Mouse (Mus musculus) heart, embryonic 13.5 days (tissue): Measurements from ENCODE around the gene Slc35g3. TPM values are rescaled to one million over a fixed set of nuclear protein-coding genes. Genes with fewer than 3 reads are reported as not detected.
"Not testable (repeated sequence)": the region's sequence is repeated elsewhere in the genome, so short reads cannot be mapped to it uniquely, and the experiment has no call there.

ENCODE experiments used
- ATAC-seq: fragments of 200-750 bp; cut with Nextera tagmentation; 2 replicates; pipeline ENCODE4 v1.8.0; 2017; ENCODE audit warnings: moderate TSS enrichment; ENCODE audit not compliant: insufficient number of reproducible peaks, low FRiP score, low TSS enrichment; ENCODE audit errors: extremely low read depth
- H3K27ac ChIP-seq: fragments of 300-500 bp; sonication (generic); replicated peaks from 2 replicates; pipeline ENCODE4 v1.5.1; 2015; ENCODE audit warnings: moderate library complexity, mild to moderate bottlenecking, inconsistent platforms
- H3K27me3 ChIP-seq: fragments of 300-500 bp; sonication (generic); replicated peaks from 2 replicates; pipeline ENCODE4 v1.6.1; 2015; ENCODE audit warnings: mild to moderate bottlenecking, inconsistent platforms
- H3K36me3 ChIP-seq: fragments of 300-500 bp; sonication (generic); 2 replicates; pipeline ENCODE4 v1.6.1; 2015; ENCODE audit warnings: mild to moderate bottlenecking, inconsistent platforms
- H3K4me1 ChIP-seq: fragments of 300-500 bp; sonication (generic); 2 replicates; pipeline ENCODE4 v1.6.1; 2015; ENCODE audit warnings: inconsistent platforms
- H3K4me2 ChIP-seq: fragments of 300-500 bp; sonication (generic); 2 replicates; pipeline ENCODE4 v1.6.1; 2015; ENCODE audit warnings: inconsistent platforms, mild to moderate bottlenecking, moderate library complexity
- H3K4me3 ChIP-seq: fragments of 300-500 bp; sonication (generic); 2 replicates; pipeline ENCODE4 v1.5.1; 2015; ENCODE audit warnings: moderate library complexity, mild to moderate bottlenecking, inconsistent platforms
- H3K9ac ChIP-seq: fragments of 300-500 bp; sonication (generic); 2 replicates; pipeline ENCODE4 v1.6.1; 2015; ENCODE audit warnings: inconsistent platforms, mild to moderate bottlenecking, moderate library complexity
- H3K9me3 ChIP-seq: fragments of 300-500 bp; sonication (generic); 2 replicates; pipeline ENCODE4 v1.6.1; 2016; ENCODE audit warnings: inconsistent platforms
- WGBS: fragments of 180-500 bp; shearing (Covaris S2); methylation state at CpG from one replicate; pipeline ENCODE4 v1.1.7; 2015; ENCODE audit warnings: mixed read lengths; 5-methylcytosine and 5-hydroxymethylcytosine counted together
- polyA plus RNA-seq: library from polyadenylated mRNA; unstranded; fragments of >200 nt; fragmentation: Nextera tagmentation; extraction: Ambion mirVana; gene quantifications from 2 replicates; pipeline ENCODE4 v1.2.1, GENCODE M21; 2015

Gene Slc35g3
- polyA plus RNA-seq, 1 experiment from 2014 or later: 0.51 TPM

DNA sequence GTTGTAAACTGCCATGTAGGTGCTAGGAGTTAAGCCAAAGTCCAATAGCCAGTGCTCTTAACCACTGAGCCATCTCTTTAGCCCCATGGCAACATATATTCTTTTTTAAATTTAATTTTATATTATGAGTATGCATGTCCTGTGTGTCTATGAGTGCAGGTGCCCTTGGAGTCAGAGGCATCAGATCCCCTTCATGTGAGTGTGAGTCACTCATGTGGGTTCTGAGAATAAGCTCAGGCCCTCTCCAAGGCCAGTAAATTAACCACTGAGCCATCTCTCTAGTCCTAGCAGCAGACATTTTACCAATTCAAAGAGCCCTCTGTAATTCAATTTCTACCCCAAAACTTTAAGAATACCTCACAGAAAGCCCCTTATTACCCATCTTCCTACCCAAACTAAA, 9.1 kb downstream of the Slc35g3 start:
- H3K36me3 ChIP-seq: peaks cover 14% of the 10 kb centered on the region
- H3K27ac ChIP-seq: 0 out of 2 replicates have a peak overlapping the region, but pooled peaks have one; percentile 2
- H3K9me3 ChIP-seq: no peaks in the 10 kb centered on the region
- peak overlapping the region; percentile 63 for H3K9ac ChIP-seq
- no peak for ATAC-seq
- H3K4me2 ChIP-seq: no peak overlapping the region
- H3K4me1 ChIP-seq: peaks cover 58% of the 10 kb centered on the region
- H3K4me3 ChIP-seq: no peak overlapping the region
- H3K27me3 ChIP-seq: no peaks in the 10 kb centered on the region

DNA sequence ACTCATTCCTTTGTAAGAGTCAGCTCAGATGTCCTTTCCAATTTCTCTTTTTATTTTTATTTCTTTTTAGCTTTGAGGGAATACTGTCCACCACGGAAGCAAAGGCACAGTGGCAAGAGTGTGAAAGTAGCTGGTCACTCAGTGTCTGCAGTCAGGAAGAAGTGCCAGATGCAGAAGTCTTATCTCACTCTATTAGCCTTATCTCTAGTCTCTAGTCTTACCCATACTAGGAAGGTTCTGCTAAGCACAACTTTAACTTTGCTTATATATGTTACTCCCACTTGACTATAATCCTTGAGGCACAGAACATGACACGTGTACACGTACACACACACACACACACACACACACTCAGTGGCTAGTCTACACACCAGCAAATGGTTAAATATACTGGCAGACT, 10.1 kb downstream of the Slc35g3 start:
- Histone ChIP-seq H3K36me3 (peaks cover 24% of the 10 kb centered on the region), H3K4me1 (peaks cover 48% of the 10 kb centered on the region), H3K27ac (peak overlapping the region; percentile 63), H3K9ac (peak overlapping the region; percentile 63), H3K27me3 (no peaks in the 10 kb centered on the region), H3K9me3 (no peaks in the 10 kb centered on the region), H3K4me2 (peak overlapping the region; percentile 13; the same call in 1 of the 2 replicates), H3K4me3 (no peak overlapping the region)
- no peak for ATAC-seq
- WGBS: 16% methylated on average over 3 of the region's 3 CpGs

DNA sequence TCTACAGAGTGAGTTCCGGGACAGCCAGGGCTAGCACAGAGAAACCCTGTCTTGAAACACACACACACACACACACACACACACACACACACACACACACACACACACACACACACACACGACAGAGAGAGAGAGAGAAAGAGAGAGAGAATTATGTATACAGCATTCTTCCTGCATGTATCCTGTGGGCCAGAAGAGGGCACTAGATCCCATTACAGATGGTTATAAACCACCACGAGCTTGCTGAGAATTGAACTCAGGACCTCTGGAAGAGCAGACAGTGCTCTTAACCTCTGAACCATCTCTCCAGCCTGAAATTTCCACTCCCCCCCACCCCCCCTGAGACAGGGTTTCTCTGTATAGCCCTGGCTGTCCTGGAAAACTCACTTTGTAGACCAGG, 30.4 kb downstream of the Slc35g3 start:
- H3K4me1 ChIP-seq, H3K4me2 ChIP-seq, H3K4me3 ChIP-seq, H3K9ac ChIP-seq, H3K27ac ChIP-seq, H3K27me3 ChIP-seq, ATAC-seq, H3K9me3 ChIP-seq: not testable (repeated sequence)
- WGBS: 78% methylated on average over 2 of the region's 3 CpGs
- H3K36me3 ChIP-seq: peaks cover 33% of the 10 kb centered on the region

DNA sequence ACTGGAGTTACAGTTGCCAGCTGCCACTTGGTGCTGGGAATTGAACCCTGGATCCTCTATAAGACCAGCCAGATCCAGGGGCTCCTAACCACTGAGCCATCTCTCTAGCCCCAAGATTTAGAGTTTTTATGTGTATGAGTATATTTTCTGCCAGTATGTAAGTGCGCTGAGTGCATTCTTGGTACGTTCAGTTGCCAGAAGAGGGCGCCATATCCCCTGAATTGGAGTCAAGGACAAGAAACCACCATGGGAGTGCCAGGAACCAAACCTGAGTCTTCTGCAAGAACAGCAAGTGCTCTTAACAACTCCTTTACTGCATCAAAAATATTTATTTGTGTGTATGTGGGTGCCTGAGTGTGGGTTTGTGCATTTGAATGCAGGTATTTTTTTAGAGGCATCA, 32.7 kb downstream of the Slc35g3 start:
- Histone ChIP-seq H3K27me3 (no peaks in the 10 kb centered on the region), H3K9ac (no peak overlapping the region), H3K36me3 (peaks cover 10% of the 10 kb centered on the region), H3K4me3 (no peak overlapping the region), H3K9me3 (no peaks in the 10 kb centered on the region), H3K4me1 (no peaks in the 10 kb centered on the region), H3K4me2 (no peak overlapping the region), H3K27ac (no peak overlapping the region)
- WGBS: 17% methylated on average over 3 of the region's 3 CpGs
- ATAC-seq: no peak

DNA sequence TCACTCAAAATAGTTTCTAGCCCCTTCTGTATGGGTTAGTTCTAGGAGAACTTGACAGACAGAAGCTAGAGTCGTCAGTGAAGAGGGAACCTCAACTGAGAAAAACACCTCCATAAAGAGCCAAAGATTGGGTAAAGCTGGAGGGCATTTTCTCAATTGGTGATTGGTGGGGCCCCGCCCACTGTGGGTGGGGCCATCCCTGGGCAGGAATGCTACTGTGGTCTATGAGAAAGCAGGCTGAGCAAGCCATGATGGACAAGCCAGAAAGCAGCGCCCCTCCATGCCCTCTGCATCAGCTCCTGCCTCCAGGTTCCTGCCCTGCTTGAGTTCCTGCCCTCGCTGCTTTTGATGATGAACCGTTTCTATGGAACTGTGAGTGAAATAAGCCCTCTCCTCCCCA, 35.8 kb downstream of the Slc35g3 start:
- 31% methylated on average over 5 of the region's 5 CpGs for WGBS
- no peak for ATAC-seq
- H3K36me3 ChIP-seq: no peaks in the 10 kb centered on the region

DNA sequence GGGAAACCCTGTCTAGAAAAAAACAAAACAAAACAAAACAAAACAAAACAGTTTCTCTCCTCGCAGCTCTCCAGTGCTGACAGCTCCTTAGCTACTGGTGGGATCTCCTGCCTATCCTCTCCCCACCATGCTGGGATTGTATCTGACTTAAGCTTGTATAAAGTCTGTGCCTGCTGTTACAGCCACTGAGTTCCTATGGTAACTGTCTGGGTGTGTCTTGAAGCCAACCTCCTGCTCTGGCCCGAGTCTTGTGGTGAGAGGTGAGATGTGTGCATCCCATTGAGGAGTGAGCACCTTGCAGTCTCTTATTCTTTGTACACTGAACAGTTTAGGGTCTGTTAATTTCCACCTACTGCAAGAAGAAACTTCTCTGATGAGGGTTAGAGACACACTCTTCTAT, 38.7 kb downstream of the Slc35g3 start:
- Histone ChIP-seq H3K9ac (no peak overlapping the region), H3K9me3 (no peaks in the 10 kb centered on the region), H3K4me3 (no peak overlapping the region), H3K36me3 (no peaks in the 10 kb centered on the region), H3K4me1 (no peaks in the 10 kb centered on the region; the same call in 1 of the 2 replicates), H3K27ac (no peak overlapping the region), H3K4me2 (no peak overlapping the region), H3K27me3 (no peaks in the 10 kb centered on the region)
- no peak for ATAC-seq
- 32% methylated on average over 2 of the region's 2 CpGs for WGBS

More for the DNA sequence above, 35.8 kb downstream of the Slc35g3 start:
- Histone ChIP-seq H3K4me2 (no peak overlapping the region), H3K27me3 (no peaks in the 10 kb centered on the region), H3K9me3 (no peaks in the 10 kb centered on the region), H3K4me3 (no peak overlapping the region), H3K27ac (no peak overlapping the region), H3K4me1 (no peaks in the 10 kb centered on the region), H3K9ac (no peak overlapping the region)

DNA sequence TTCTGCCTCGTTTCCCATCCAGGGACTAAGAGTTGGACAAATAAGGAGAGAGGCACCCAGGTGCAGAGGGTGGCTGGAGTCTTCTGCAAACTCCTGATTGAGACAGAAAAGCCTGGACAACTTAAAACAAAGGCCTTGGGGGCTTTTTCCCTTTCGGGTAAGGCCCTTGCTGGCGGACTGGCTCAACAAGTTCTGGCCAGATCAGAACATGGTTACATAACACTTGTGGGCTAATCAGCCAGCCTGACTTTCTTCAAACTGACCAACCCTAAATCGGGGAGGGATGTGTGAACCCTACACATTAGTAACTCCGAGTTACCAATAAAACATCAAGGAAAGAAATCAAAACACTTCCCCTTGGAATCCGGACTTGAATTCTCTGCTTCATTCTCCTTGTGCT, 40.9 kb downstream of the Slc35g3 start:
- no peak overlapping the region for H3K9ac ChIP-seq
- H3K4me3 ChIP-seq: no peak overlapping the region
- peaks cover 5% of the 10 kb centered on the region for H3K4me1 ChIP-seq
- no peak overlapping the region for H3K4me2 ChIP-seq
- H3K27me3 ChIP-seq: no peaks in the 10 kb centered on the region
- H3K9me3 ChIP-seq: no peaks in the 10 kb centered on the region
- no peak overlapping the region for H3K27ac ChIP-seq
- ATAC-seq: no peak
- H3K36me3 ChIP-seq: no peaks in the 10 kb centered on the region
- WGBS: 72% methylated on average over 6 of the region's 6 CpGs

DNA sequence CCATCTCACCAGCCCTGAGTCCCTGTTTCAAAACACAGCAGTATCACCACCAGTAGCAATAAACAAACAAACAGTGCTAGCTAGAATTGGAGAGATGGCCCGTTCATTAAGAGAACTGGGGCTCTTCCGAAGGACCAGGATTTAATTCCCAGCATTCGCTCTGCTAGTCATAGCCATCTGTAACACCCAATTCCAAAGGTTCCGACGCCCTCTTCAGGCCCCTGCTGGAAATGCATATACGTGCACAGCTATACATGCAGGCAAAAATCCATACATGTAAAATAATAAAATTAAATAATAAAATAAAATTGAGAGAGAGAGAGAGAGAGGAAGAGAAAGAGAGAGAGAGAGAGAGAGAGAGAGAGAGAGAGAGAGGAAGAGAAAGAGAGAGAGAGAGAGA, 42.3 kb downstream of the Slc35g3 start:
- no peak overlapping the region for H3K9ac ChIP-seq
- peaks cover 14% of the 10 kb centered on the region for H3K4me1 ChIP-seq
- no peaks in the 10 kb centered on the region for H3K27me3 ChIP-seq
- no peak overlapping the region for H3K4me3 ChIP-seq
- H3K4me2 ChIP-seq: no peak overlapping the region
- H3K36me3 ChIP-seq: no peaks in the 10 kb centered on the region
- WGBS: 67% methylated on average over 6 of the region's 6 CpGs
- 0 out of 2 replicates have a peak, but pooled peaks cover 4% of the 10 kb centered on the region for H3K9me3 ChIP-seq
- ATAC-seq: no peak
- H3K27ac ChIP-seq: no peak overlapping the region

DNA sequence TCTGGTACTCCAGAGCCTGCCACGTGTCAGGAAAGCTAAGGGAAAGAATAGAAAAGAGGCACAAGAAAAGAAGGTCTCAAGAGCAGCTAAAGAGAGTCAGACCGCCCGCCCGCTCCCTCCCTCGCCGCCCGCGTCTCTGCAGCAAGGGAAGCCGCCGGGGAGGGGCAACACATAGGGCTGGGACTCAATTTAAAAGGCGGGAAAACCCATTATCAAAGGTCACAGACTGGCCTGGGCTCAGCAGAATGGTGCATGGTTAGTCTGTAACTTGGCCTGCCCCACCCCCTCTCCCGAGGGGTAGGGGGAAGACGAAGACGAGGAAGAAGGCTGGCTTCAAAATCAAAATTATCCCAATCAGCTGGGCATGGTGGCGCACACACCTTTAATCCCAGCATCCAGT, 43.1 kb downstream of the Slc35g3 start:
- peak overlapping the region; percentile 58; the same call in 1 of the 2 replicates for H3K9ac ChIP-seq
- peak overlapping the region; percentile 46; the same call in 1 of the 2 replicates for H3K4me2 ChIP-seq
- H3K36me3 ChIP-seq: no peaks in the 10 kb centered on the region
- peaks cover 14% of the 10 kb centered on the region for H3K4me1 ChIP-seq
- no peak overlapping the region for H3K27ac ChIP-seq
- no peak for ATAC-seq
- H3K4me3 ChIP-seq: no peak overlapping the region
- 26% methylated on average over 15 of the region's 15 CpGs for WGBS
- 0 out of 2 replicates have a peak, but pooled peaks cover 4% of the 10 kb centered on the region for H3K9me3 ChIP-seq
- no peaks in the 10 kb centered on the region for H3K27me3 ChIP-seq

DNA sequence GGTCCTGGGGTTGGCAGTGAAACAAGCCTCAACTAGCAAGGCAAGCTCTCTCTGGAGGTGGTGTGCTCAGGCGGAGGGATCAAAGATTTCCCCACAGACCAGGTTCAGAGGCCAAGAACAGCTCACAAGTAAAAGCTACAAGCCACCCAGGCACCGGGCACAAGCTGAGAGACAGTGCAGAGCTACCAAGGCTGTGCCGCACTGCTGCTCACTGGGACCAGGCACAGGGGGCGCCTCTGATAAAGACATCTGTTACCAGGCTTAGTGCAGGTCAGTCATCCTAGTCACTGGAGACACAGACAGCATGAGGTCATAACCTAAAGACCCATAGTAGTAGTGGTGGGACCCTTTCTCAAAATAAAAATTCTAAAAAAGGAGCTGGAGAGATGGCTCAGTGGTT, 44.8 kb downstream of the Slc35g3 start:
- Histone ChIP-seq H3K36me3 (no peaks in the 10 kb centered on the region), H3K27ac (no peak overlapping the region), H3K27me3 (no peaks in the 10 kb centered on the region), H3K4me3 (no peak overlapping the region), H3K9me3 (0 out of 2 replicates have a peak, but pooled peaks cover 4% of the 10 kb centered on the region), H3K4me2 (no peak overlapping the region), H3K9ac (no peak overlapping the region), H3K4me1 (peaks cover 14% of the 10 kb centered on the region)
- ATAC-seq: no peak
- WGBS: 73% methylated on average over 4 of the region's 4 CpGs

DNA sequence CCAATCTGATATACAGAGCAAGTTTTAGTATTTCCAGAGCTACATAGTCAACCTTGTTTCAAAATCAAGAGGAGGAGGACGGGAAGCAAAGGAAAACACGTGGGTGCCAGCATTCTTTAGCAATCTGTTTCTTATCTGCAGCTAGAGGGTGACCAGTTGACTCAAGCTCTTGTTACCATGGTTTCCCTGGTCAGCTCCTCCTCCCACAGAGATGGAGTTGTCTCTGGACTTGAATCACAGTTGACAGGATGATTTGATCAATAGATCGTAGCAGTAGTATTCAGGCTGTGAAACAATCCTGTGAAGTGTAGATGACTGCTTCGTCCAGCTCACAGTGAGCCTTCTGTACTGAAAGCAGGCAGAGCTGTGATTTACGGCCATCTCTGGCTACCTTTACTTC, 45.8 kb downstream of the Slc35g3 start:
- Histone ChIP-seq H3K4me3 (no peak overlapping the region), H3K4me2 (peak overlapping the region; percentile 12; the same call in 1 of the 2 replicates), H3K36me3 (no peaks in the 10 kb centered on the region), H3K4me1 (peaks cover 14% of the 10 kb centered on the region), H3K27ac (no peak overlapping the region), H3K9me3 (0 out of 2 replicates have a peak, but pooled peaks cover 4% of the 10 kb centered on the region), H3K9ac (no peak overlapping the region; the same call in 1 of the 2 replicates), H3K27me3 (no peaks in the 10 kb centered on the region)
- no peak for ATAC-seq
- 22% methylated on average over 5 of the region's 5 CpGs for WGBS

DNA sequence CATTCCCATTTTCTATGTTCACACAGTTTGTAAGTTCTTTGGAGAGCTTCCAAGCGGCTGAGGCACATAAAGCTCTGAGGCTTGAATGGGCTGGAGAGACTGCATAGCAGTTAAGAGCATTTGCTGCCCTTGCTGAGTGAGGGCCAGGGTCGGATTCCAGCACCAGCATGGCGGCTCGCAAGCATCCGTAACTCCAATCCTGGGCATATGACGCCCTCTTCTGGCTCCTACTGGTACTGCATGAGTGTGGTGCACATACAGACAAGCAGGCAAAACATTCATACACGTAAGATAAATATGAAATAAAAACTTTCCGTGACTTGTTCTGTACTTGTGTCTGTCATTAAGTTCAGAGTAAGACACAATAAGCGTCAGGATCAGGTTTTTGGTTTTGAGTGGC, 46.3 kb downstream of the Slc35g3 start:
- WGBS: 50% methylated on average over 9 of the region's 9 CpGs
- Histone ChIP-seq H3K27me3 (no peaks in the 10 kb centered on the region), H3K36me3 (no peaks in the 10 kb centered on the region), H3K9me3 (0 out of 2 replicates have a peak, but pooled peaks cover 4% of the 10 kb centered on the region), H3K9ac (no peak overlapping the region), H3K4me1 (peaks cover 14% of the 10 kb centered on the region), H3K27ac (no peak overlapping the region; the same call in 1 of the 2 replicates), H3K4me3 (no peak overlapping the region), H3K4me2 (peak overlapping the region; percentile 12; the same call in 1 of the 2 replicates)
- no peak for ATAC-seq
